ENCODE assay signal across 11 mouse cellular contexts in genomic region chr16:37780386-37780785, GRCm38 (mm10). TPM values are rescaled to one million over a fixed set of nuclear protein-coding genes. Genes with fewer than 3 reads are reported as not detected.
DNase-seq lines count a peak whose midpoint lies in the region; ATAC-seq and TF ChIP-seq lines count a peak whose summit lies in the region.
"Had no signal": no experiment of that assay in that cellular context is flagged by ENCODE, and none has a peak within 500 bp of the region (broad histone marks: within the 10 kb centered on the region; RNA-seq: fewer than 3 reads in every experiment).

No protein-coding gene starts in this region.

- H3K27ac ChIP-seq in heart, postnatal 0 days (ENCODE audit: low read depth): peak overlapping the region; percentile 43
- no peak overlapping the region for H3K27ac ChIP-seq in heart, embryonic 11.5 days (ENCODE audit: low read depth, low read length)
- H3K27ac ChIP-seq in lung, embryonic 14.5 days (ENCODE audit: low read depth): peak overlapping the region; percentile 69
- peak overlapping the region; percentile 74 for H3K27ac ChIP-seq in neural tube, embryonic 13.5 days (replicated peaks)
- H3K27ac ChIP-seq: left cerebral cortex, adult 2 months had no signal

- 3% methylated on average over 1 of the region's 1 CpGs for WGBS in heart, postnatal 0 days
- 32% methylated on average over 1 of the region's 1 CpGs for WGBS in heart, embryonic 11.5 days (ENCODE audit: insufficient replicate concordance)
- 25% methylated on average over 1 of the region's 1 CpGs for WGBS in lung, embryonic 14.5 days
- WGBS in neural tube, embryonic 13.5 days: 54% methylated on average over 1 of the region's 1 CpGs

- no peak overlapping the region for H3K9ac ChIP-seq in heart, postnatal 0 days (replicated peaks; ENCODE audit: low read depth, low read length)
- H3K9ac ChIP-seq in heart, embryonic 11.5 days (ENCODE audit: low read depth, low read length): no peak overlapping the region
- peak overlapping the region; percentile 1; the same call in 1 of the 2 replicates for H3K9ac ChIP-seq in lung, embryonic 14.5 days
- 0 out of 2 replicates have a peak overlapping the region, but pooled peaks have one; percentile 22 for H3K9ac ChIP-seq in neural tube, embryonic 13.5 days

- 0 out of 2 replicates have a peak, but pooled peaks have one; percentile 11 for ATAC-seq in heart, postnatal 0 days (ENCODE audit: insufficient read depth, low read depth)
- no peak for ATAC-seq in heart, embryonic 11.5 days (replicated peaks; ENCODE audit: insufficient number of reproducible peaks, low FRiP score, low TSS enrichment)
- ATAC-seq in lung, embryonic 14.5 days (ENCODE audit: insufficient read depth): no peak
- ATAC-seq in neural tube, embryonic 13.5 days (ENCODE audit: low read depth): no peak

- H3K27me3 ChIP-seq in heart, postnatal 0 days (ENCODE audit: control insufficient read depth, insufficient read depth, low read length): no peaks in the 10 kb centered on the region
- no peaks in the 10 kb centered on the region for H3K27me3 ChIP-seq in heart, embryonic 11.5 days (ENCODE audit: control insufficient read depth, insufficient read depth, low read length)
- H3K27me3 ChIP-seq in lung, embryonic 14.5 days (ENCODE audit: insufficient read depth, low read length): no peaks in the 10 kb centered on the region
- no peaks in the 10 kb centered on the region for H3K27me3 ChIP-seq in neural tube, embryonic 13.5 days

- TF ChIP-seq EP300 in heart, postnatal 0 days (IDR thresholded peaks at IDR 0.05; ENCODE audit: low read depth): no peak

- no peak for TF ChIP-seq CTCF in heart, postnatal 0 days (IDR thresholded peaks at IDR 0.05; ENCODE audit: low read depth)
- TF ChIP-seq CTCF in lung, embryonic 14.5 days (IDR thresholded peaks at IDR 0.05; ENCODE audit: low read depth): no peak

- no peaks in the 10 kb centered on the region for H3K9me3 ChIP-seq in heart, postnatal 0 days (replicated peaks; ENCODE audit: control insufficient read depth, low read length)
- H3K9me3 ChIP-seq in heart, embryonic 11.5 days (replicated peaks; ENCODE audit: control insufficient read depth, low read length): no peaks in the 10 kb centered on the region
- H3K9me3 ChIP-seq in lung, embryonic 14.5 days (ENCODE audit: low read depth, low read length): no peaks in the 10 kb centered on the region
- no peaks in the 10 kb centered on the region for H3K9me3 ChIP-seq in neural tube, embryonic 13.5 days

- peak overlapping the region; percentile 77; the same call in 1 of the 2 replicates for H3K4me2 ChIP-seq in heart, postnatal 0 days (ENCODE audit: low read depth, low read length)
- H3K4me2 ChIP-seq in heart, embryonic 11.5 days: no peak overlapping the region
- peak overlapping the region; percentile 62 for H3K4me2 ChIP-seq in lung, embryonic 14.5 days
- peak overlapping the region; percentile 19; the same call in 1 of the 2 replicates for H3K4me2 ChIP-seq in neural tube, embryonic 13.5 days

- H3K36me3 ChIP-seq in heart, postnatal 0 days (replicated peaks; ENCODE audit: control insufficient read depth, insufficient read depth, low read length): peaks cover 17% of the 10 kb centered on the region
- H3K36me3 ChIP-seq in heart, embryonic 11.5 days (ENCODE audit: control insufficient read depth, insufficient read depth, low read length): peaks cover 13% of the 10 kb centered on the region; the same call in 1 of the 2 replicates
- peaks cover 31% of the 10 kb centered on the region for H3K36me3 ChIP-seq in lung, embryonic 14.5 days (ENCODE audit: insufficient read depth)
- 0 out of 2 replicates have a peak, but pooled peaks cover 3% of the 10 kb centered on the region for H3K36me3 ChIP-seq in neural tube, embryonic 13.5 days

- no peak for DNase-seq in heart, postnatal 0 days (ENCODE audit: low spot score)
- peak; percentile 26 for DNase-seq in lung, embryonic 14.5 days
- DNase-seq in lung, postnatal 25 days (ENCODE audit: low spot score): no peak
- peak; percentile 59 for DNase-seq in R1 (ENCODE audit: low read depth, low spot score)
- DNase-seq in left cerebral cortex, adult 8-10 months (ENCODE audit: low spot score in 2 of 2): no peak
- DNase-seq in embryo, embryonic 10 days (ENCODE audit: low spot score): no peak
- DNase-seq: cerebellum, postnatal 36 days; kidney, adult 9 months had no signal

- H3K4me1 ChIP-seq in heart, postnatal 0 days (ENCODE audit: control insufficient read depth, insufficient read depth): peaks cover 20% of the 10 kb centered on the region
- peaks cover 23% of the 10 kb centered on the region for H3K4me1 ChIP-seq in heart, embryonic 11.5 days (ENCODE audit: control insufficient read depth, insufficient read depth, low read length)
- H3K4me1 ChIP-seq in lung, embryonic 14.5 days (ENCODE audit: insufficient read depth): peaks cover 32% of the 10 kb centered on the region
- H3K4me1 ChIP-seq in neural tube, embryonic 13.5 days (replicated peaks): peaks cover 46% of the 10 kb centered on the region

- H3K4me3 ChIP-seq in heart, postnatal 0 days (ENCODE audit: low read depth, low read length): no peak overlapping the region
- H3K4me3 ChIP-seq in heart, embryonic 11.5 days (ENCODE audit: low read depth, low read length): no peak overlapping the region
- no peak overlapping the region for H3K4me3 ChIP-seq in lung, embryonic 14.5 days (ENCODE audit: low read depth, low read length)
- no peak overlapping the region for H3K4me3 ChIP-seq in neural tube, embryonic 13.5 days
- H3K4me3 ChIP-seq: left cerebral cortex, adult 2 months had no signal

RNA-seq across cellular contexts. Expression of gene Fstl1, which starts 3.7 kb away (rescaled TPM):
- total RNA-seq in heart, postnatal 0 days (2014; rRNA removed; ENCODE audit: low replicate concordance): 289 and 316 TPM in 2 replicates
- 271 and 272 TPM in 2 replicates for polyA plus RNA-seq in heart, postnatal 0 days (2015; fragmentation: Nextera tagmentation; extraction: Ambion mirVana)
- 500 and 503 TPM in 2 replicates for polyA plus RNA-seq in heart, embryonic 11.5 days (2014; fragmentation: Nextera tagmentation; extraction: Ambion mirVana)
- 460 and 502 TPM in 2 replicates for polyA plus RNA-seq in lung, embryonic 14.5 days (2014; fragmentation: Nextera tagmentation; extraction: Ambion mirVana)
- polyA plus RNA-seq in neural tube, embryonic 13.5 days (2015; fragmentation: Nextera tagmentation; extraction: Ambion mirVana): 156 and 165 TPM in 2 replicates
- 10 to 100 TPM; 31.0 to 39.0 (median 36.1) TPM for total RNA-seq in left cerebral cortex, adult 8-10 months (2022)

Comparison
In these comparisons a context has a peak if more than half of its experiments do, and no peak if none do; other contexts are left out.
1. DNase-seq: peak in lung, embryonic 14.5 days (single experiment) and R1 (single experiment); none in heart, postnatal 0 days (single experiment), lung, postnatal 25 days (single experiment), left cerebral cortex, adult 8-10 months (0 of 2) and embryo, embryonic 10 days (single experiment).
2. H3K9ac ChIP-seq: peak in lung, embryonic 14.5 days (single experiment) and neural tube, embryonic 13.5 days (single experiment); none in heart, postnatal 0 days (single experiment) and heart, embryonic 11.5 days (single experiment).